Mouse (Mus musculus) small intestine, adult 2 months (tissue): ENCODE measurements around the gene Gm45837.

Experiments
- CTCF ChIP-seq: fragments of 200-500 bp; IDR thresholded peaks from 2 replicates; pipeline ENCODE4 v1.5.1; 2012; ENCODE audit warnings: low read depth, mild to moderate bottlenecking, control low read depth, inconsistent platforms, low read length, moderate library complexity, mixed read lengths; ENCODE audit not compliant: insufficient replicate concordance, insufficient read length; ENCODE audit errors: extremely low read depth
- POLR2A ChIP-seq: fragments of 200-500 bp; IDR thresholded peaks from 2 replicates; pipeline ENCODE4 v1.6.1; 2012; ENCODE audit warnings: low read depth, mild to moderate bottlenecking, control low read depth, inconsistent platforms, low read length, moderate library complexity

- TF ChIP-seq CTCF (no peak), POLR2A (no peak)
These were observed 9.2 kb upstream of the Gm45837 start for GRCm38 (mm10) chr7:101401510-101401909.
